Mouse (Mus musculus): ENCODE results near the gene Rpia. TPM values are rescaled to one million over a fixed set of nuclear protein-coding genes. Genes with fewer than 3 reads are reported as not detected.

The Rpia gene
- polyA plus RNA-seq, 1 experiment: 15.1 TPM

DNA sequence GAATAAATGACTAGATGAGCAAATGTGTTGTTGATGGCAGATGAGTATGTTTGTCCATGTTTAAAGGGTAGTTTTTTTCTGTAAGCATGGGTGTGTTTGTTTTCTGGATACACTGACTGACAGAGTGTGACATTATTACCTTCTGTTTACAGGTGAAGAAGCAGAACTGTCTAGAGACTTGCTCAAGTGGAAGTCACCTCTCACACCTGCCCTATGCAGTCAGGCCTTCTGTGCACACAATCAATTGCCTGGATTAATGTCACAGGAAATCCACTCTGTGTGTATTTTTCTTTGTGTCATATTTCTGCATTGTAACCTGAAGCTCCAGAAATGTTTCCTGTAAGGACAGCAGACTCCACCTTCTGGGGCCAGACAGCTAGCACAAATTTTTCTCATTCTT lies 51.5 kb downstream of the Rpia start:
- no peaks in the 10 kb centered on the region for H3K4me1 ChIP-seq (ENCODE audit: control insufficient read depth, insufficient read depth, low read length)
- no peak overlapping the region for H3K4me3 ChIP-seq (ENCODE audit: insufficient read depth, low read length)
- no peak overlapping the region for H3K27ac ChIP-seq (ENCODE audit: insufficient read depth, low read length)
- no peak for TF ChIP-seq POLR2A (IDR thresholded peaks at IDR 0.05; ENCODE audit: extremely low read depth, insufficient read depth, low read length)
- no peak for TF ChIP-seq CTCF (IDR thresholded peaks at IDR 0.05; ENCODE audit: extremely low read depth, insufficient read depth, low read length)

DNA sequence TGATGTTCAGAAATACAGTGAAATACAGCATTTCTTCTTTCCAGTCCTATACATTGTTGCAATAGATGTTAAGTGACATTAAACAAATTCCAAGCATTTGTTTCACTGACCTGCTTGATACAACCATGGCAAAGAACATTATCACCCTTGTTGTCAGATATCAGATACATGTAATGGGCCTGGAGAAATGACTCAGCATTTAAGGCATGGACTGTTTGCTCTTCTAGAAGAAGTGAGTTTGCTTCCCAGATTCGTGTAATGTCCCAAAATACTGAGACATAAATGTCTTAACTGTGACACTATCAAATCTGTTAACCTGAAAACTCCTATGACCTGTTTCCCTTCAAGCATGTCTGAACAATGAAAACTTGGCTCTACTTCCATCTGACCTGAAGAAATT lies 52.6 kb downstream of the Rpia start:
- Histone ChIP-seq H3K4me1 (ENCODE audit: control insufficient read depth, insufficient read depth, low read length) (no peaks in the 10 kb centered on the region), H3K4me3 (ENCODE audit: insufficient read depth, low read length) (no peak overlapping the region), H3K27ac (ENCODE audit: insufficient read depth, low read length) (no peak overlapping the region)
- no peak for TF ChIP-seq POLR2A (IDR thresholded peaks at IDR 0.05; ENCODE audit: extremely low read depth, insufficient read depth, low read length)
- no peak for TF ChIP-seq CTCF (IDR thresholded peaks at IDR 0.05; ENCODE audit: extremely low read depth, insufficient read depth, low read length)

GRCm38 (mm10) chr6:70735528-70735927 lies 56.5 kb downstream of the Rpia start:
- H3K4me3 ChIP-seq (ENCODE audit: insufficient read depth, low read length): no peak overlapping the region
- H3K4me1 ChIP-seq (ENCODE audit: control insufficient read depth, insufficient read depth, low read length): no peaks in the 10 kb centered on the region
- TF ChIP-seq CTCF (IDR thresholded peaks at IDR 0.05; ENCODE audit: extremely low read depth, insufficient read depth, low read length) (no peak), POLR2A (IDR thresholded peaks at IDR 0.05; ENCODE audit: extremely low read depth, insufficient read depth, low read length) (no peak)
- H3K27ac ChIP-seq (ENCODE audit: insufficient read depth, low read length): no peak overlapping the region

DNA sequence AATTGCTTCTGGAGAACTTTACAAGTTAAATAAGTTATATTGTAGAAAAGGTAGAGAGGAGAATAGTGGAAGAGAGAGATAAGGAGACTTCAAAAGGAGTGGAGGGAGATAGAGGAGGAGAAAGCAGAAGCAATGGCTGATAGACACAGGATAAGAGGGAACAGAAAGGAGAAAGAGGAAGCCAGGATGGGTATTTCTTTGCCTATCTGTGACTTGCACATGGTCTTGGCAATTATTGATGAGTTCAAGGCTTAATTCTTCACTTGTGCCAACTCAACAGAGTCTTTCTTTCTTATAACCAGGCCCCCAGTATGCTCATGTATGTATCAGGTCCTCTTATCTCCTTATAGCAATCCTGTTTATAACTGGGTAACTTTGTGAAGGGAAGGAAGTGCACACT lies 61.2 kb downstream of the Rpia start:
- Histone ChIP-seq H3K4me3 (ENCODE audit: insufficient read depth, low read length) (no peak overlapping the region), H3K4me1 (ENCODE audit: control insufficient read depth, insufficient read depth, low read length) (no peaks in the 10 kb centered on the region), H3K27ac (ENCODE audit: insufficient read depth, low read length) (no peak overlapping the region)
- no peak for TF ChIP-seq CTCF (IDR thresholded peaks at IDR 0.05; ENCODE audit: extremely low read depth, insufficient read depth, low read length)
- TF ChIP-seq POLR2A (IDR thresholded peaks at IDR 0.05; ENCODE audit: extremely low read depth, insufficient read depth, low read length): no peak

- TF ChIP-seq CTCF (IDR thresholded peaks at IDR 0.05; ENCODE audit: extremely low read depth, insufficient read depth, low read length) (no peak), POLR2A (IDR thresholded peaks at IDR 0.05; ENCODE audit: extremely low read depth, insufficient read depth, low read length) (no peak)
- H3K4me1 ChIP-seq (ENCODE audit: control insufficient read depth, insufficient read depth, low read length): no peaks in the 10 kb centered on the region
- H3K4me3 ChIP-seq (ENCODE audit: insufficient read depth, low read length): no peak overlapping the region
- no peak overlapping the region for H3K27ac ChIP-seq (ENCODE audit: insufficient read depth, low read length)
Observed at GRCm38 (mm10) chr6:70729125-70729524, 62.9 kb downstream of the Rpia start.

DNA sequence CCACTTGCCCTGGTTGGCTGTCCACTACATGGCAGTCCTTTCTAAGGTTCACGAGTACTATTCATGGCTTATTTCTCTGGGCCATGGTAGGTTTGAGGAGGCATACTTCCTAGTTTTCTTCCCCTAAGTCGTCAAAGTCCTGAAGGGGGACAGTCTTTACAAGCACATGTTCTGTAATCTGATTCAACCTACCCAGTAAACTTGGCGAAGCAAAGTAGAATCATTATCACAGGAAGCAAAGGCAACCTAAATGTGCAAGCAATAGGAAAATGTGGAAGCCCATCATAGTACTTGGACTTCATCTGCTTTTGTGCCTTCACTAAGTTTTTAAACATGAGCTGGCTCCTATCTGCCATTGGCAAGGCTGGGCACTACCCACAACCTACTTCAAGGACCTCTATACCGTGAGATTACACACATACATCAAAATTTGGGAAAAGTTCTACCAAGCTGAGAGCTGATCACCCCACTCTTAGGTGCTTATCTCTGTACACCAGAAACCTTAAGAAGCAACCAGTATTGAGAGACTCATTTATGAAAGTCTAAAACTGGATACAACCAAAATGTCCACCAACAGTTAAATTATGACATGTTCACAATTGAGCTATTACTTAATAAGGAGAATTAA lies 64.8 kb downstream of the Rpia start:
- no peak overlapping the region for H3K27ac ChIP-seq (ENCODE audit: insufficient read depth, low read length)
- no peak overlapping the region for H3K4me3 ChIP-seq (ENCODE audit: insufficient read depth, low read length)
- H3K4me1 ChIP-seq (ENCODE audit: control insufficient read depth, insufficient read depth, low read length): no peaks in the 10 kb centered on the region
- TF ChIP-seq POLR2A (IDR thresholded peaks at IDR 0.05; ENCODE audit: extremely low read depth, insufficient read depth, low read length) (no peak), CTCF (IDR thresholded peaks at IDR 0.05; ENCODE audit: extremely low read depth, insufficient read depth, low read length) (no peak)

- Histone ChIP-seq H3K27ac (ENCODE audit: insufficient read depth, low read length) (no peak overlapping the region), H3K4me3 (ENCODE audit: insufficient read depth, low read length) (no peak overlapping the region), H3K4me1 (ENCODE audit: control insufficient read depth, insufficient read depth, low read length) (no peaks in the 10 kb centered on the region)
- TF ChIP-seq POLR2A (IDR thresholded peaks at IDR 0.05; ENCODE audit: extremely low read depth, insufficient read depth, low read length): no peak
- TF ChIP-seq CTCF (IDR thresholded peaks at IDR 0.05; ENCODE audit: extremely low read depth, insufficient read depth, low read length): no peak
Observed at GRCm38 (mm10) chr6:70725639-70726038, 66.4 kb downstream of the Rpia start.

DNA sequence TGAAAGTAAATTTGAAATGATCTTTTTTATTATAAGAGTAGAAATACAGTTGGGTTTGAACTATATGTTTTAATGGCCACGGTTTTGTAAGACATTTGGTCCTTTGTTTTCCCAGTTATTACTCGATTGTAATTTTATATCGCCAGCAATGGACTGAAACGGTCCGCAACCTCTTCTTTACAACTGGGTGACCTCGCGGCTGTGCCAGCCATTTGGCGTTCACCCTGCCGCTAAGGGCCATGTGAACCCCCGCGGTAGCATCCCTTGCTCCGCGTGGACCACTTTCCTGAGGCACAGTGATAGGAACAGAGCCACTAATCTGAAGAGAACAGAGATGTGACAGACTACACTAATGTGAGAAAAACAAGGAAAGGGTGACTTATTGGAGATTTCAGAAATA lies 67.3 kb downstream of the Rpia start:
- no peak overlapping the region for H3K4me3 ChIP-seq (ENCODE audit: insufficient read depth, low read length)
- H3K4me1 ChIP-seq (ENCODE audit: control insufficient read depth, insufficient read depth, low read length): no peaks in the 10 kb centered on the region
- no peak overlapping the region for H3K27ac ChIP-seq (ENCODE audit: insufficient read depth, low read length)
- TF ChIP-seq CTCF (IDR thresholded peaks at IDR 0.05; ENCODE audit: extremely low read depth, insufficient read depth, low read length) (no peak), POLR2A (IDR thresholded peaks at IDR 0.05; ENCODE audit: extremely low read depth, insufficient read depth, low read length) (no peak)

- Histone ChIP-seq H3K4me1 (ENCODE audit: control insufficient read depth, insufficient read depth, low read length) (no peaks in the 10 kb centered on the region), H3K4me3 (ENCODE audit: insufficient read depth, low read length) (no peak overlapping the region), H3K27ac (ENCODE audit: insufficient read depth, low read length) (no peak overlapping the region)
- TF ChIP-seq POLR2A (IDR thresholded peaks at IDR 0.05; ENCODE audit: extremely low read depth, insufficient read depth, low read length) (no peak), CTCF (IDR thresholded peaks at IDR 0.05; ENCODE audit: extremely low read depth, insufficient read depth, low read length) (no peak)
Observed at GRCm38 (mm10) chr6:70722298-70722697, 69.7 kb downstream of the Rpia start.

GRCm38 (mm10) chr6:70718760-70719159 lies 73.3 kb downstream of the Rpia start:
- TF ChIP-seq POLR2A (IDR thresholded peaks at IDR 0.05; ENCODE audit: extremely low read depth, insufficient read depth, low read length) (no peak), CTCF (IDR thresholded peaks at IDR 0.05; ENCODE audit: extremely low read depth, insufficient read depth, low read length) (no peak)
- Histone ChIP-seq H3K4me1 (ENCODE audit: control insufficient read depth, insufficient read depth, low read length) (no peaks in the 10 kb centered on the region), H3K27ac (ENCODE audit: insufficient read depth, low read length) (no peak overlapping the region), H3K4me3 (ENCODE audit: insufficient read depth, low read length) (no peak overlapping the region)
